Mouse (Mus musculus) gastrocnemius, adult 2 months (tissue): ENCODE results near the gene Fis1. TPM values are rescaled to one million over a fixed set of nuclear protein-coding genes. Genes with fewer than 3 reads are reported as not detected.

Experiments
- DNase-seq: peaks from one replicate; pipeline ENCODE4 v3.0.0; 2022
- H3K27ac ChIP-seq: fragments of 200-600 bp; 2 replicates; pipeline ENCODE4 v1.8.1; 2022; ENCODE audit warnings: mild to moderate bottlenecking
- H3K4me3 ChIP-seq: fragments of 200-600 bp; 2 replicates; pipeline ENCODE4 v1.8.1; 2022; ENCODE audit warnings: mild to moderate bottlenecking, moderate library complexity
- CTCF ChIP-seq: fragments of 200-600 bp; IDR thresholded peaks from 2 replicates; pipeline ENCODE4 v1.8.1; 2022; ENCODE audit warnings: antibody characterized with exemption, mild to moderate bottlenecking, moderate library complexity
- intact Hi-C: fragments of 180-260 bp; cut with DNase I; formaldehyde crosslinking; loops from one replicate; pipeline ENCODE4 v1.15.1; 2025
- total RNA-seq, 2 experiments: library from RNA; stranded (reverse); gene quantifications; 2 replicates each; pipeline ENCODE4 v1.2.3; 2021

The Fis1 gene
- total RNA-seq, 2 experiments from 2014 or later: 179 to 181 TPM

DNA sequence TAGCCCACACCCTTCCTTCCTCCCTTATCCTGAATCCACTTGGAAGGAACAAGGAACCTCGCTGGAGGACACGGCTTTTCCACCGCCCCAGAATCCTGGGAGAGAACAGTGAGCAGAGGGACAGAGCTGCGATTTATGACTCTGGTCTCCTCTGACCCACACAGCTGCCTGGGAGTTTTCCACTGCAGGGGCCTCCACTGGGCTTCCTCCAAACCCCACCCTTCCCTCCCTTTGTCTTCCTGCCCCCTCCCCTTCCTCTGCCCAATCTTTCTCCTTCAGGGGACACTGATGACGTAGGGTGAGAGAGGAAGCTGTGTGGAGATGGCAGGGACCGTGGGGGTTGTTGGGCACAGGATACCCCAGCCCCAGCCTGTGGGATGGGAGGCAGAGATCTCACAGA lies 13.3 kb downstream of the Fis1 start, which contains the start of gene Cldn15:
TSS of gene Cldn15 (plus strand) at position 286 of the 400 bp plus-strand sequence.
- peak; percentile 43 for DNase-seq
- TF ChIP-seq CTCF: no peak
- Histone ChIP-seq H3K27ac (peak within 1 kb of the TSS; percentile 86), H3K4me3 (peak within 1 kb of the TSS; percentile 63)
- intact Hi-C loops: no loop called here

DNA sequence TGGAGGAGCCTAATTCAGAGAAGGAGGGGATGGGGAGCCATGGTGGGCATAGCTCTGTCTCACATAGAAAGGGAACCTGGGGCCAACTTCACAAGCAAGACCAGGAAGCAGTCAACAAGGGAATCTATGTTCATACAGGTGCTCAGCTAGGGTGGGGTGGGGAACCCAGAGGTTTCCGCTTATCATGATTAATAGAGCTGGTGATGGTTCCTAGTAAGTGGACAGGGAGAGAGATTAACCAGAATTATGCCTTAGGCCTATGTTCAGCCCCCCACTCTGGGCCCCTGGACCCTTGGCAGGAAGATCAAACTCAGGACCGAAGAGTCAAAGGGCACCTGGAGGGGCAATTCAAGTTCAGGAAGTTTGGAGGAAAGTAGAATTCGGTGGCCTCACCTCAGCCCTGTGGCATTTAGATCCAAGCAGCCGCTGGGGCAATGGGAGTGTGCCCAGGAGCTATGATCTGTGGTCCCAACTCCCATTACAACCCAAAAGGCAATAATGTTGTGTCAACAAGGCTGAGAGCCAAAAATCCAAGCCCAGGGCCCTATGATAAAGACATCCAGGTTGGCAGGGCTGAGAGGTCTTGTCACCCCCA lies 13.9 kb downstream of the Fis1 start:
- intact Hi-C loops: no loop called here
- H3K27ac ChIP-seq: peak overlapping the region; percentile 86

DNA sequence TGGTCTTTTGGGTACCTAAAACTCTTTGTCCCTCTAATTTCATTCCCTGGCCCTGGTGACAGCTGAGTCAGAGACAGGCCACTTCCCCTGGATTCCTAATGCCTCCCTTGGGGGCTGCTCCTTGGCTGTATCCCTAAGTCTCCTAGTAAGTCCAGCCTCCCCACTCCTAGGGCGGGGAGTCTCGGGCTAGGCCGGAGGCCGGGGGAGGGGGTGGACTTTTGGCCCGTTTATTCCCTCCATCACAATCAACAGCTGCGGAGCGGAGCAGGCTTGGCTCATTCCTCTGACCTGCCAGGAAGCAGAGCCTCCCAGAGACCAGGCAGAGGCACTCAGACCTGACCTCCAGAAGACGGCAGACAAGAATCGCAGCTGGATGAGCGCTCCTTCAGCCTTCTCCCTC lies 14.5 kb downstream of the Fis1 start:
- intact Hi-C loops: no loop called here
- peak overlapping the region; percentile 63 for H3K4me3 ChIP-seq
- TF ChIP-seq CTCF: no peak
- peak overlapping the region; percentile 86 for H3K27ac ChIP-seq
- peak; percentile 84 for DNase-seq

More for the DNA sequence above, 13.9 kb downstream of the Fis1 start:
- H3K4me3 ChIP-seq: peak overlapping the region; percentile 63
- no peak for TF ChIP-seq CTCF
- DNase-seq: no peak

DNA sequence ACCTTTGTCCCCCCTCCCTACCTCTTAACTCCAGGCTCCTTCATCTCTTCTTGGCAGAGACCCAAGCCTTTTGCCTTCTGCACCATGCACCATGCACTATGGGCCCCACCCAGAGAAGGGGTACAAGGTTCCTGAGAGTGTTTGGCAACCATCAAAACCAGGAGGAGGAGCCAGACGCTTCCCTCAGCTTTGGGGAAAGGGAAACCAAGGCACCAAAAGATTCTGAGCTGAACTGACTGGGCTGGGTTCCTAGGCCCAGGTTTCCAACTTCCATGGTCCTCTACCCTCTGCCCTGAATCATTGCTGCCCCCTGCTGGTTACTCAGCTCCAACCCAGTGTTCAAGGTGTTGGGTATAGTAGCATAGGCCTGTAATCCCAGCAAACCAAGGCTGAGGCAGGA lies 17.6 kb downstream of the Fis1 start:
- no peak overlapping the region for H3K4me3 ChIP-seq
- peak; percentile 81 for DNase-seq
- intact Hi-C loops: loop anchor here (1.0 kb wide), 1 partner anchor 41 kb away; no protein-coding TSS in a partner anchor
- H3K27ac ChIP-seq: no peak overlapping the region
- peak; percentile 83 for TF ChIP-seq CTCF

DNA sequence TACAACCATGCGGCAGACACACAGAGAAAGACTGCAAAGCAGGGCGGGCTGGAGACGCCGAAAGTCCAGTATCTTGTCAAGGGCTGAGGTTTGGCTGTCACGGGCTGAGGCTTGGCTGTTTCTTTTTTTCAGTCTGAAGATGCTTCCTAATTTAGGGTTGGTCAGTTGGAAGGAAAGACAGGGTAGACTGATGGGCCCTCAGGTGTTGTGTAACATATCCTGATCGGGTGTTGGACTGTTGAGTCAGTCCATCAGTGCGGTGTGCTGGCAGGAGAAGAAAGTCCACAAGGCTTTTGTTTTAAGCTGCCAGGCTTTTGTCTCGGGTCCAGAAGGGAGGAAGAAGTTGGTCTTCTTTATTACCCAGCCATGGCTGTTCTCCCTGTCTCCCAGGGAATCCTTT lies 20.6 kb downstream of the Fis1 start:
- Histone ChIP-seq H3K4me3 (no peak overlapping the region), H3K27ac (no peak overlapping the region)
- no peak for DNase-seq
- no peak for TF ChIP-seq CTCF
- intact Hi-C loops: no loop called here

DNA sequence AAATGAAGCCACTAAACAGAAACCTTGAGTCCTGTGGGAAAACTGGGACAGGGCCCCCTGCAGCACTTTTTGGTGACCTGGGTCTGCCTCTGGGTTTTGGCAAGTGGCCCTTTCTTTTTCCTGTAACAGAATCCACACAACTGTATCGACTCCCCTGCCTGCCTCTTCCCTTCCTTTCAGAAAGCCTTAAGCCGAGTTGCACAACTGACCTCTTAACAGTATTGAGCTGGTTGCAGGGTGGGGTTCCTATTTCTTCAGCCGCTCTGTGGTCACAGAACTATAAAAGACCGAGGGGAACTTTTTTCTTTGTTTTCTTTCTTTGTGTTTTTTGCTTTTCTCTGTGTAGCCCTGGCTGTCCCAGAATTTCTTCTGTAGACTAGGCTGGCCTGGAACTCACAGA lies 24.7 kb downstream of the Fis1 start:
- TF ChIP-seq CTCF: no peak
- no peak for DNase-seq
- no peak overlapping the region for H3K4me3 ChIP-seq
- H3K27ac ChIP-seq: no peak overlapping the region
- intact Hi-C loops: no loop called here

DNA sequence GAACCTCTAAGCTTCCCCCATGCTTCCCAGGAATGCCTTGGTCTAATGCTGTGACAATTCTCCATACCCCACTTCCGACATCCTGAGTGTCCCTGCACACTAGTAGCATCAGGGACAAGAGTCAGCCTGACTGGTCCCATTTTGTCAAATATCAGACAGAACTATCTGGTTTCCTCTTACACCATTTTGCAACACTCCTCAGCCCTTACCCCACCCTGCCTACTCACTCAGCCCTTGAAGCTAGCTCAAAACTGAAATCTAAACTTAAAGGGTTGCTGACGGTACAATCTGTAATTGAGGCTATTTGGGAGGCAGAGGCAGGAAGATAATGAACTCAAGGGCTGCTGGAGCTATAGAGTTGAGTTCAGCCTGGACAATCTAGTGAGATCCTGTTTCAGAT lies 26.7 kb downstream of the Fis1 start:
- TF ChIP-seq CTCF: no peak
- H3K4me3 ChIP-seq: no peak overlapping the region
- no peak for DNase-seq
- no peak overlapping the region for H3K27ac ChIP-seq
- intact Hi-C loops: no loop called here

DNA sequence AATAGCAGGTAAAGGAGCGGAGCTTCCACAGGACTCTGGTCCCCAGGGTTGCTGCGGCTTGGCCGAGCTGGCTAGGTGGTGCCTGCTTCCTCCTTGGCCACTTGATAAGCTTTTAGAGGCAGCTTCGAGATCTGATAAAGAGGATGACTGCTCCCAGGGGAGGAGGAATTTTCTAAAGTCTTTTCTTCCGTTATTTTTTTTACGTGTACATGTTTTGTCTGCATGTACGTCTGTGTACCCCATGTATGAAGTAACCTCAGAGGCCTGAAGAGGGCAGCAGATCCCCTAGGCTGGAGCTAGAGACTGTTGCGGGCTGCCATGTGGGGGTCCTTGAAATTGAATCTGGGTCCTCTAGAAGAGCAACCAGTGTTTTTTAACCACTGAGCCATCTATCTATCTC lies 27.9 kb downstream of the Fis1 start:
- Histone ChIP-seq H3K27ac (no peak overlapping the region), H3K4me3 (no peak overlapping the region)
- peak; percentile 37; the same call in 1 of the 2 replicates for TF ChIP-seq CTCF
- intact Hi-C loops: no loop called here
- no peak for DNase-seq

DNA sequence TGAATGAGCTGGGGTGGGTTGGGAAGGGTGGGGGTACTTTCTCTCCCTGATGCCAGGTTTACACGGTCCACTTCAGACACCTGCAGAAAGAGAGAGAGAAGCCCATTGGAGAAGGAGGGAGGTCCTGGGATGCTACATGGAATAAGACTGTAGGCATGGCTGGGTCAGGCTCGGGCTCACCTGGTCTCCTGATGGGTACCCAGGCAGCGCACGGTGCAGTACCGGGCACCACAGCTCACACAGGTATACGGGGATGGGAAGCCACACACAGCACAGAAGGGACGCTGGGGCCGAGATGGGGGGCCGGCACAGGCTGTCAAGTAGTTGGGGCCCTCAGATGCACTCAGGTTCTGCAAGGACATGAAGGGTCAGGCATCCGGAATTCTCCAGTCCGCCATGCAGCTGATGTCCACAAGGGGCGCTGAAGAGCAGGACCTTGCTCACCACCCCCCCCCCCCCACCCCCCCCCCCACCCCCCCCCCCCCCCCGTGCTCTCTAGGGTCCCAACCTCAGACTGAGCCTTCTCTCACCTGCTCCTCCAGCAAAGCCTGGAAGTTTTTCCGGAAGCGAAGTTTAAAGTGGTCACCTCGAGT lies 29.4 kb downstream of the Fis1 start:
- Histone ChIP-seq H3K4me3 (no peak overlapping the region), H3K27ac (no peak overlapping the region)
- intact Hi-C loops: no loop called here
- DNase-seq: peak; percentile 63
- peak; percentile 61 for TF ChIP-seq CTCF

DNA sequence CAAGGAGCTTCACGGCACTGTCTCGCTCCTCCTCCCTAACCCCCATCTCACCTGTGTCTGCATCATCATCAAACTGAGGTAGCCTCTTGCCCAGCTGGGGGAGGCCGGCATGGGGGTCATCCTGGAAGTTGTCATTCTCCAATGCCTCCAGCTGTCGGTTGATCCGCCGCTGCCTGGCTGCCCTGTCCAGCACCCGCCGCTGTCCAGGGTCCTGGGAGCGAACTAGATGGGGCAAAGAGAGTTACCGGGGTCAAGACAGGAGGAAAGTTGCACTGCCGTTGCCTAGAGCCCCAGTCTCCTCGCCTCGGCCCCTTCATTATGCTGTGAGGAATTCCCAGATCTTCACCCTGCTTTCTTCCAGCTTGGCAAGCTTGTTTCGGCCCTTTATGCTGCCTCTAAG lies 31.8 kb downstream of the Fis1 start:
- Histone ChIP-seq H3K27ac (no peak overlapping the region), H3K4me3 (no peak overlapping the region)
- no peak for TF ChIP-seq CTCF
- peak; percentile 16 for DNase-seq
- intact Hi-C loops: no loop called here

DNA sequence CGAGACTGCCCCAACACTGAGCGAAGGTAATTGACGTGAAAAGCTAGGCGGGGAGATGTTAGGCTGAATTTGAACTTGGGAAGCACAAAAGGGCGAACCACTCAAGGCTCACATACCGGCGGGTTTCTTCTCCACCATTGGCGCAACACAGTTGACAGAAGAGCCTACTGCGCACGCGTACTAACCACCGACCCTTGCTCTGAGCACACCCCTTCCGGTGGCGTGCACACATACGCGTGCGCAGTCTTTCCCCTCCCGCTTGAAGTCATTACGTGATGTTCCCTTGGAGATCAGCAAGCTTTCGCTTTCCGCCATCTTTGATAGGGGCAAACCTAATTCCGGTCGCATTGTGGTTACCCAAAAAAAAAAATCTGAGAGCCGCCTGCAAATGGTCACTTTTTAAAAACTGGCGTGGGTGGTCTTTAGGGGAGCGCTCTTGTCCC lies 33.6 kb downstream of the Fis1 start, which contains the start of gene Plod3:
TSS of gene Plod3 (plus strand) at position 325 of the 443 bp plus-strand sequence.
- TF ChIP-seq CTCF: no peak
- intact Hi-C loops: no loop called here
- Histone ChIP-seq H3K4me3 (peak within 1 kb of the TSS; percentile 91), H3K27ac (peak within 1 kb of the TSS; percentile 89)
- DNase-seq: peak; percentile 98

DNA sequence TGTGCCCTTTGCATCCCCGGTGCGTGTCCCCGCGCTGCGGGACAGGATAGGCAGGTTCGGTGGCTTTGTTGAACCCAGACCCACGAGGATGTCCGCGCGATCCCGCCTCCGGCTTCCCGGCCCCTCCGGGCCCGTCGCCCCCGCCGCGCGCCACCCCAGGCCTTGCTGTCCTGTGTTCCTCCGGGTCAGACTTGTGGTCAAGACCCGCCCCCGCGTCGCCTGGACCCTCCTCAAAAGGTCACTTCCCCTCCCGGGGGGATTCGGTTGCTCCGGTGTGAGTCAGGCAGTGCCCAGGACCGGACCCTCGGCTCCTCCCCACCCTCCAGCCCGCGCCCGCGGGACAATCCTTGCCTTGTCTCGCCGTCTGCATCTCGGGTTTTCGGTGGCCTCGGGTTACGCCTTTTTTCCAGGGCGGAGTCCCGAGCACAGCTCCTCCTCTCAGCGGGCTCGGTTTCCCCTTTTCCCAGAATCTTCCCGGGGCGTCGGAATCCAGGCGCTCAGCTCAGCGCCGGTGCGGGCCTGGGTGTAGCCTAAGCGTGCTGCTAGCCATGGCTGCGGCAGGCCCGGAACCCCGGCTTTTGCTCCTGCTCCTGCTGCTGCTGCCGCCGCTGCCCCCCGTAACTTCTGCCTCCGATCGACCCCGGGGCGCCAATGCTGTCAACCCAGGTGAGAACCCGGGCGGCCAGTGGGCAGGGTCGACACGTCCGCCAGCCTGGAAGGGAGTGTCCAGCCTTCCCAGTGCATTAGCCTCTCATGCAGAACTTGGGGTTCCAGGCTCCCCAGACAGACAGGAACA lies 34.3 kb downstream of the Fis1 start:
- no peak for TF ChIP-seq CTCF
- Histone ChIP-seq H3K4me3 (peak overlapping the region; percentile 91), H3K27ac (peak overlapping the region; percentile 89)
- DNase-seq: peak; percentile 89
- intact Hi-C loops: no loop called here

DNA sequence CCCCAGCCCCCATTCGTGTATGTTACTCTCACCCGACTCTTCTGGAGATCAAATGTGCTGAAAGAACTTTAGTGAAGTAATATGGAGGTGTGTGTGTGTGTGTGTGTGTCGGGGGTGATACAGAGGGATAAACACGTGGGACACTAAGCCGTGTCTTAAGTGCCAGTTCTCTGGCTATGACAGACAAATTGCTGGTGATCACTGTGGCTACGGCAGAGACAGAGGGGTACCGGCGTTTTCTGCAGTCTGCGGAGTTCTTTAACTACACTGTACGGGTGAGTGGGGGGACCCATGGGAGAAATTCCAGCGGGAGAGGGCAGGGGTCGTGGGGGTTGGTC lies 34.8 kb downstream of the Fis1 start, which contains the start of gene Znhit1:
TSS of gene Znhit1 (minus strand) at position 88 of the 338 bp plus-strand sequence.
- Histone ChIP-seq H3K4me3 (peak within 1 kb of the TSS; percentile 91), H3K27ac (peak within 1 kb of the TSS; percentile 89)
- intact Hi-C loops: no loop called here
- DNase-seq: no peak
- TF ChIP-seq CTCF: no peak
